Mouse (Mus musculus) gonadal fat pad, adult 2 months (tissue): Measurements from ENCODE around the gene Tet3. TPM values are rescaled to one million over a fixed set of nuclear protein-coding genes. Genes with fewer than 3 reads are reported as not detected.

Experiments used
- DNase-seq: peaks from one replicate; pipeline ENCODE4 v3.0.0-alpha.2; 2012; ENCODE audit warnings: low read depth
- polyA plus RNA-seq: library from polyadenylated mRNA; depleted of rRNA; stranded (reverse); fragments of >200 nt; gene quantifications from 2 replicates; pipeline ENCODE4 v1.2.3, GENCODE M21; 2012; rRNA removed

Tet3 gene
- 10.6 and 16.0 TPM in 2 replicates for polyA plus RNA-seq

- DNase-seq: no peak
These were observed at the start of gene Tet3 for GRCm38 (mm10) chr6:83459034-83459644. Tet3 (minus strand) TSS chr6:83459084.

GRCm38 (mm10) chr6:83507168-83507546 is 48.3 kb upstream of the Tet3 start:
- no peak for DNase-seq

- DNase-seq: no peak
These were observed 47.6 kb upstream of the Tet3 start, which contains the start of gene Dguok for GRCm38 (mm10) chr6:83506258-83507167. Dguok (minus strand) TSS chr6:83506969.

- DNase-seq: no peak
These were observed 46.7 kb upstream of the Tet3 start for GRCm38 (mm10) chr6:83505554-83505953.

GRCm38 (mm10) chr6:83503361-83503760 is 44.5 kb upstream of the Tet3 start:
- no peak for DNase-seq

GRCm38 (mm10) chr6:83502656-83503055 is 43.8 kb upstream of the Tet3 start:
- no peak for DNase-seq

- no peak for DNase-seq
These were observed 42.8 kb upstream of the Tet3 start for GRCm38 (mm10) chr6:83501524-83502310.

GRCm38 (mm10) chr6:83500462-83500861 is 41.6 kb upstream of the Tet3 start:
- DNase-seq: no peak

GRCm38 (mm10) chr6:83499078-83499477 is 40.2 kb upstream of the Tet3 start:
- no peak for DNase-seq

- no peak for DNase-seq
These were observed 38.1 kb upstream of the Tet3 start for GRCm38 (mm10) chr6:83496753-83497710.

GRCm38 (mm10) chr6:83496009-83496752 is 37.3 kb upstream of the Tet3 start:
- no peak for DNase-seq

- DNase-seq: no peak
These were observed 31.7 kb upstream of the Tet3 start for GRCm38 (mm10) chr6:83490622-83491021.

GRCm38 (mm10) chr6:83488200-83488599 is 29.3 kb upstream of the Tet3 start:
- no peak for DNase-seq

- no peak for DNase-seq
These were observed 28.4 kb upstream of the Tet3 start for GRCm38 (mm10) chr6:83487298-83487697.

- DNase-seq: no peak
These were observed 27.0 kb upstream of the Tet3 start for GRCm38 (mm10) chr6:83485854-83486253.

- DNase-seq: no peak
These were observed 24.9 kb upstream of the Tet3 start for GRCm38 (mm10) chr6:83483776-83484175.

GRCm38 (mm10) chr6:83482418-83483085 is 23.7 kb upstream of the Tet3 start:
- no peak for DNase-seq

GRCm38 (mm10) chr6:83480019-83480655 is 21.3 kb upstream of the Tet3 start:
- no peak for DNase-seq

- DNase-seq: no peak
These were observed 20.3 kb upstream of the Tet3 start for GRCm38 (mm10) chr6:83479193-83479592.
